Mouse (Mus musculus) lung, postnatal 25 days (tissue): ENCODE measurements around the gene Cybrd1.

Source experiments
- DNase-seq: peaks from one replicate; pipeline ENCODE4 v3.0.0; 2022; ENCODE audit warnings: low spot score

Gene Cybrd1

DNA sequence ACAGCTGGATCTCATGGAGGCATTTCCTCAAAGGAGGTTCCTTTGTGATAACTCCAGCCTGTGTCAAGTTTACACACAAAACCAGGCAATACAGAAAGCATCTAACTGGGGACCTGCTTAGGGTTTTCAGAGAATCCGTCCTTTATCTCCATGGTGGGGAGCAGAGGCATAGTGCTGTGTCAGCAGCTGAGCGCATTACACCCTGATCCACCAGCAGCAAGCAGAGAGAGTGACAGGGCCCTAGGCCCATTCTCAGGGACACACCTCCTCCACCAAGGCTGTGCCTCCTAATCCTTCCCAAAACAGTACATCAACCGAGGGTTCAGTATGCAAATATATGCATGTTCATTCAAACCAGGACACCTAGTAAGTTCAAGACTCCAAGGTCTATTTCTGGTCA is 55.3 kb downstream of the Cybrd1 start:
- no peak for DNase-seq

DNA sequence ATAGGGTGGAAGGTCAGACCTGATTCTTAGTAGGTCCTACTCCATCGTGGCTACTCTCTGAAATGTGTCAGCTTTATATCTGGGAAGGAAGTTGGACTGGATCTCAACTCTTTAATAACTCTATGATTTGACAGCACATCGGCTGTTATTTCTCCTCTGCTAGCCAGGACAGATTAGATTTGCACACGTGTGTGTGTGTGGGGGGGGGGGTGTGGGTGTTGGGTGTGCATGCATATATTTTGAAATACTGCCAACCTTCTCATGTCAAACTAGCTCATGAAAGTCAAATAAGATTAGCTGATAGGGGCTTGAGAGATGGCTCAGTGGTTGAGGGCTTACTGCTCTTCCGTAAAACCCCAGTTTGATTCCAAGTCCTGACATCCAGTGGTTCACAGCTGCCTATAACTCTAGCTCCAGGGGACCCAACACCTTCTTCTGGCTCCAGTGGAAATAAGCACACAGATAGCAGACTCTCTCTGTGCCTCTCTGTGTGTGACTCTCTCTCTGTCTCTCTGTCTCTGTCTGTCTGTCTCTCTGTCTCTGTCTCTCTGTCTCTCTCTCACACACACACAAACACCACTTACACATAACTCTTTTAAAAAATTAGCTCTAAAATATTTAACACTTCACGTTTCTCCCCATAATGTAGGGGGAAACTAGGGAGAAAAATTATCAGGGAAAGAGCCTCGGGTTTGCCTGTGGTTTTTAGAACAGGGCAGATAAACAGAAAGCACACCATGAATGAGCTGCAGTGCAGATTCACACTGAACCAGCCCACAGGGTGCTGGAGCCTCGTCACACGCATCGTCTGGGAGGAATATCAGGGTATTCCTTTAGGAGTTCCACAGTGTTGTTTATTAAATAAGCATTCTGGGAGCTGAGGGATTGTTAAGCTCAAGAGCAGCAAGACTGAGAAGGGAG is 58.9 kb downstream of the Cybrd1 start:
- no peak for DNase-seq

DNA sequence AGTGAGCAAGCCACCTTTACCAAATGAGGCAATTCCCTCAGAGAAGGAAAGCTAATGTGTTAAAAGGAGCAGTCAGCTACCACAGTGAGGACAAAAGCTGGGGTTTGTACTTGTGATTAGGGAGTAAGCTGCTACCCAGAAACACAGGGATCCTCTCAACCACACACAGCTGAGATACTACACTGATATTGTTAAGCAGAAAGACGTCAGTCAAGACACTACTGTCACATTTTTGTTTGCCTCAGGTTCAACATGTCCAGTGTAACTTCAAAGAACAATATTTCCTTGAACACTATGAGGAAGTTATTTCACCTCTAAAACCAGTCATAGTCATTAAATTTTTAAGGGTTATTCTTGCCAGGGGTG is 59.5 kb downstream of the Cybrd1 start:
- no peak for DNase-seq

DNA sequence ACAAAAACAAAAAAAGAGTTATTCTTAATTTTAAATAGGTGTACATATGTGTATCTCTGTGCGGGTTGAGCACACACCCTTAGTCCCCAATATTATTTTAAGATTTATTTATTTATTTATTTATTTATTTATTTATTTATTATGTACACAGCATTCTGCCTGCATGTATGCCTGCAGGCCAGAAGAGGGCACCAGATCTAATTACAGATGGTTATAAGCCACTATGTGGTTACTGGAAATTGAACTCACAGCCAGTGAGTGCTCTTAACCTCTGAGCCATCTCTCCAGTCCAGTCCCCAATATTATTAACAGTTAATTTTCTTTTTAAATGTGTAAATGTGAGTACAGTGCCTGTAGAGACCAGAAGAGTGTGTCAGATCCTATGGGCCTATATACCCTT is 60.0 kb downstream of the Cybrd1 start:
- no peak for DNase-seq

DNA sequence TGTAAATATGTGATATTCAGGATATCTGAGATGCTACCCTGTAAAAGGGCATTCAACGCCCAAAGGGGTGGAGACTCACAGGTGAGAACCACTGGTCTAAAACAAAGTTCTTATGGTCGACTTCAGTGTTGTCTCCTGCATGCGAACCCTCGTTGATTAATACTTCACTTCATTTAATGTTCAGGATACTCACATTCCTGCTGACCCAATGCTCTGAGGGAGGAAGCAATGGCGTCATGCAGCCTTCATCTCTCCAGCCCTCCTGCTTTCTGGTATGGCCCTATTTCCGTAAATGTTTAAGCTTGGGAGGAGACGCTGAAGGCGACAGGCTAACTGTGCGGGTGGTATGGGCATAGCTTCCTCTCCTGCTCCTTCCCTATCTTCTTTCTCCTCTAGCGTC is 62.0 kb downstream of the Cybrd1 start:
- no peak for DNase-seq

DNA sequence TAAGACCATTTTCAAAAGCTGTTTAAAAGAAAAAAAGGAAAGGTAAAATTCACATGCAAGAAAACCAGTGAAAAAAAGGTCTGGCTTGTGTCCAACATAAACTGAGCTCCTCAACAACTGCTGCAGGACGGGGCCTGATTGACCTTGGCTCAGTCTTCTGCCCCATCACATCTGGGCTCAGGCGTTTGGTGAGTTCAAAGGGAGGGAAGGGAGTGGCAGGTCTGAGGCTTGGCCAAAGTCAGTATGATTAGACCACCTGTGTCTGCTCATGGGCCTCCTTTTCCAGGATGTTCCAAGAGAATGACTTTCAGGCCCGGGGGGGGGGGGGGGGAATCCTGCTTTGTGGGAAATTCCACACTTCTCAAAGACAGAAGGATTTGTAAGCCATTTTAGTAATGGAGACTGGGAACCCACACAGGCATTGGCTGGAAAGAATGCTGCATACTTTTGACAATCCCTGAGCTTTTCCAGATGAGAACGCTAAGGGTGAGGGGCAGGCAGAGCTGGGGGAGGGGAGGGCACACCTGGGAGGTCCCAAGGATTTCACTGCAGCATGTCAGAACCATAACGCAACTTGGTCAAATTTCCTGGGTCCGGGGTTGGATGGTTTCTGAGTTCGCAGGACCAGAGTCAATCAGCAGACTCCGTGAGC is 63.0 kb downstream of the Cybrd1 start:
- no peak for DNase-seq

DNA sequence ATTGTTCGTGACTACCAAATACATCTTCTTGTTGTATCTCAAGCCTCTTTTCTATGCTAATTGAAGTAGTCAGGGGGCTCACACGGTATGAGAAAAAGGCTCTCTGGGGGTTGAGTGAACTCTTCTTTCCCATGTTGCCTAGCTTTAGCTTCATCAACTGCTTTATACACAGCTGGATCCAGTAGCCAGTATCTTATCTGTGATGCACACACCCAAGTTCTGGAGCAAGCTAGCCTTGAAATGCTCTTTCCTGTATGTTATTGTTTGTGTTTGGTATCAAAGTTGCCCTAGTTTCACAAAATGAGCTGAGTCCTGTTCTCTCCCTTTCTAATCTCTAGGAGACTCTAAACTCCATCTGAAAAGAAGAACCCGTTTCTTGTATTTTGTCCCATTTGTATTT is 70.2 kb downstream of the Cybrd1 start:
- DNase-seq: no peak

DNA sequence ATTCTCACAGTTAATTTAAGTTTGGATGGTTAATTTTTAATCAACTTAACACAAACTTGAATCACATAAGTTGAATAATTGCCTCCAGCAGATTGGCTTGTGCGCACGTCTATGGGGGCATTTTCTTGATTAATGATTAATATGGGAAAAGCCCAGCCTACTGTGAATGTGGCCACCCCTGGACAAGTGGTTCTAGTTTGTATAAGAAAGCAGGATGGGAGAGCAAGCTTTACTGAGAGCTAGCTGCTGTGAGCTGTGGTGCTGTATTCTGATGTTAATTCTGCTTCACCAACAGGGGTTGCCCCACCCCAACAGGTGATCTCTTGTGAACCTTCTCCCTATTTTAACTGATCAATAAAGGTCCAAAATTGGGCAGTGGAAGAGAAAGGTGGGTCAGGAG is 71.1 kb downstream of the Cybrd1 start:
- no peak for DNase-seq

DNA sequence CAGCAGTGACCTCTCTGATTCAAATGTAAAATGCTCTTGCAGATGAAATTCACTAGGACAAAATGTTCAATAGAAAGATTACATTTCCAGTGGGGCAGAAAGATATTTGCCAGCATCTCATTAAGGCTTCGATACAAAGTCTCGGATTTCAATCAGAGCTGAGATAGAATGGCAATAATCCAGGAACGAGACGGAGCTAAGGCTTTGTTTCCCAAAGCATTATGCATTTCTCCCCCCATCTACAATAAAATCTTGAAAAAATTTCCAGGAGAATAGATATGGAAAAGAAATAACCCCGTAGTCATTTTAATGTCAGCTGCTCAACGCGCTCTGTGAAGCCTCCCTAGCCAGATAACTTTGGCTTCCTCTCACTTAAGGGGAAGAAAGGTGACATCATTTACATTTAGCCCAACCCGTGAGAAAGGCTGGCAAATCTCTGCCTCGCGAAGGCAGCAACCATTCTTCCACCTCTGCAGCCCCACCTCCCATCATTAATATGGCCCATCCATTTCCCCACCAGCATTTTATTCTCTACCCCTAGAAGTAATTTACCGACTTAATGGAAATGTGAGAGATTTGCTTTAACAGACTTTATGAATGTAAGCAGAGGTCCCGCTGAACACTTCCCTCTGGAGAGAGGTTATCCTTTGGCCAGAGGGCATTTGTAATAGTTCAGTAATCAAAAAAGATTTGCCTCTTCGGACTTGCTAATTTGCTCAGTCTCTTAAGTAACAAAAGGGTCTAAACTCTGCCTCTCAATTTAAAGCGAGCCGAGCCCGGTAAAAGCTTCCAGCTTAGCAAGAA is 73.9 kb downstream of the Cybrd1 start:
- DNase-seq: no peak

DNA sequence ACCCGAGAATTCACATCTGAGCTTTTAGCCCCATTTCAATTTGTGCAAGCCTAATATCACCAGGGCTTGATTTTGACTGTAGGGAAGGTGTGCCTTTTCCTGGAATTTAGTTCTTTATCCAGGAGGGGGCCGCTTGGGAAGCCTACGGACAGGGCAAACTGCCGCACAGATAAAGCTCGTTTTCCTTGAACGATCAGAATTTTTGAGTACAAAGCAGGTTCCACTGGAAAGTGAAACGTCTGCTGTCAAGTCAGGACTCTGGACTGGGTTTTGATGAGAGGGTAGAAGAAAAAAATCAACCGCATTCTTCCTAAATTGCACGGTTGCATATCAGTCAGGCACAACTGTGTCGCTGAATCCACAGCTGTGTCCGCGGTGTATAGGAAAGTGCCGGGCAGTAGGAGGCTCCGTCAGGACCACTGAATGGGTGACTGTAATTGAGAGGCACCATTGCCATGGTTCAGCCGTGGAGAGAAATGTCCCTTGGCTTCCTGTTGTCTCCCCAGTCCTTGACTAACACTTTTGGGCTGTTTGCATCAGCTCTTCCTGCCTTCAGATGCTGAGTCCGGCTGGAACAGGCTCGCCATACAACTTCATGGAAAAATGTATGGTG is 74.6 kb downstream of the Cybrd1 start:
- no peak for DNase-seq
